Mouse (Mus musculus) E14TG2a.4 (cell line): Measurements from ENCODE around the gene Ube2l3.

Experiments used
- CTCF ChIP-seq: conservative IDR thresholded peaks from 2 replicates; pipeline ENCODE4 v1.5.1; 2014; ENCODE audit warnings: low read length
- NANOG ChIP-seq: IDR thresholded peaks from 2 replicates; pipeline ENCODE4 v1.6.1; 2014; ENCODE audit warnings: borderline replicate concordance, low read length, mixed read lengths

DNA sequence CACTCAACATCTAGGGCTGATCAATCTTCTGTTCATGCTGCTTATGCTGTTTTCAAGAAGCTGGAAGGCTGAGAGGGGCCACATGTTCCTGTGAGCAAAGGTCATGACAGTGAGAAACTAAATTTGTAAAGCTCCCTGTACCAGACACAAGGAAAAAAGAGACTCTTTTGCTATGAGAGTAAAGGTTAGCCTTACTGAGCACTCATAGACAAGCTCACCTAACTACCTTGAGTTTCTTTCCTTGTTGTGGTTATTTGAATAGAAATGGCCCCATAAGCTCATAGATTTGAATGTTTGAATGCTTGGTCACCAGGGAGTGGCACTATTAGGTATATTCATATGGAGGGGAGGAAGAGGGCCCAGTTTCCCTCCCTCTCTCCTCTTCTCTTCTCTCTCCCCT lies 35.3 kb downstream of the Ube2l3 start:
- no peak for TF ChIP-seq CTCF
- TF ChIP-seq NANOG, result no peak
